Mouse (Mus musculus) E14TG2a.4 (cell line): ENCODE data around the gene Zyx.

Source experiments
- CTCF ChIP-seq: conservative IDR thresholded peaks from 2 replicates; pipeline ENCODE4 v1.5.1; 2014; ENCODE audit warnings: low read length
- NANOG ChIP-seq: IDR thresholded peaks from 2 replicates; pipeline ENCODE4 v1.6.1; 2014; ENCODE audit warnings: borderline replicate concordance, low read length, mixed read lengths
- POU5F1 ChIP-seq: IDR thresholded peaks from 2 replicates; pipeline ENCODE4 v1.6.1; 2014; ENCODE audit warnings: low read length, borderline replicate concordance

DNA sequence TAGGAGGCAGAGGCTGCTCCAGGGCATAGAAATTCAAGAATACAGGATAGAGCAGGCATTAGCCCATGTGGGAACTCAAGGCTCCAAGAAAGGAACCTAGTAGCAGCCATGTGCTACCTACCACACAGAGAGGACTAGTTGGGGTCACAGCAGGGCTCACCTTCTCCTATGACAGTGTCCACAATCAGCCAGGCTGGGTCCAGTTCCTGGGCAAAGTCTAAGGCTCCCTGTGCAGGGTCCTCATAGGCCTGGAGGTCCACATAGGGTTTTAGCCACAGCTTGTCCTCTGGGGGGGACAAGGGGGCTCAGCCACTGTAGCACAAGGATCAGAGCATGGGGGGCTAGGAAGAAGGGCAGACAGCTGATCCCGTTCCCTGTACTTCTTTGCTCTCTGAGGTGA, 13.1 kb downstream of the Zyx start:
- TF ChIP-seq CTCF (no peak), NANOG (no peak), POU5F1 (no peak)
